Mouse (Mus musculus): ENCODE measurements at regions not wholly inside any gene's neighbourhood (a gene's known extent, or its start where the extent isn't known, plus 50 kb on each side); places are given as distances from the start of the nearest gene placed in this dataset.

DNA sequence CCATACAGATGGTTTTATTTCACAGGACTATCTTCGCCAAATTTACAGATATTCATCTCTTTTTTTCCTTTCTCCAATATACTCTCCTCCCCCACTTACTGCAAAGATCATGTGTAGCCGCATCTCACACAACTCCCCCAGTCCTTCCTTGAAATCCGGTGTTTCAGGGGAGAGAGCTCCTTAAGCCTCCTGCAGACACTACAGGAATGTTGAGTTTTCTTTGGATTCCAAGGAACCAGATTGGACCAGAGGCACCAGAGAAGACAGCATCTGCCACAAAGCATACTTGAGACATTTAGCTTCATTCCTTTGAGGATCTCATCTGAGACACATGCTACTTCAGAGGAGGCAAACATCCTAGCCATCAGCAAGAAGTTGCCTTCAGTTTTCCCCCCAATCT is 558.4 kb upstream of the Cdh11 start:
- no peak overlapping the region for H3K4me3 ChIP-seq (replicated peaks)
- no peak overlapping the region for H3K9ac ChIP-seq
- WGBS = 89% methylated on average over 3 of the region's 3 CpGs
- no peak overlapping the region for H3K27ac ChIP-seq
- H3K27me3 ChIP-seq (replicated peaks) = no peaks in the 10 kb centered on the region
- no peaks in the 10 kb centered on the region for H3K9me3 ChIP-seq
- ATAC-seq = no peak
- no peaks in the 10 kb centered on the region for H3K4me1 ChIP-seq (replicated peaks)
- no peak overlapping the region for H3K4me2 ChIP-seq (replicated peaks)
- H3K36me3 ChIP-seq = no peaks in the 10 kb centered on the region

DNA sequence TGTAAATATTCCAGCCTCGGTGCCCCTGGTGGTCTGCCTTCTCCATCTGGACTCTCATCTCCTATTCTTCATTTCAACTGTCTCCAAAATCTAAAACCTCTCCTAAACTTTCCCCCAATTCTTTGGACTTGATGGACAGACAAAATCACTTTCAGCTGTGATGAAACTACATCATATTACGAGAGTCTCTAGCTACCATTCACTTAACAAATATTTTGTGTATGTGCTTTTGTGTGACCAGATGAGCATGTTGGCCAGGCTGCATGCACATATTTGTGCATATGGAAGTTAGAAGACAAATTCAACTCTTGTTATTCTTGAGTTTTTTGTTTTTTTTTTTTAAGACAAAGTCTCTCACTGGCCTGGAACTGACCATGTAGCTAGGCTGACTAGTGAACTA is 559.4 kb upstream of the Cdh11 start:
- Histone ChIP-seq H3K4me2 (replicated peaks) (no peak overlapping the region), H3K36me3 (no peaks in the 10 kb centered on the region), H3K4me1 (replicated peaks) (no peaks in the 10 kb centered on the region), H3K27me3 (replicated peaks) (no peaks in the 10 kb centered on the region), H3K4me3 (replicated peaks) (no peak overlapping the region), H3K9ac (no peak overlapping the region), H3K27ac (no peak overlapping the region), H3K9me3 (no peaks in the 10 kb centered on the region)
- WGBS = 70% methylated on average over 2 of the region's 2 CpGs
- no peak for ATAC-seq

DNA sequence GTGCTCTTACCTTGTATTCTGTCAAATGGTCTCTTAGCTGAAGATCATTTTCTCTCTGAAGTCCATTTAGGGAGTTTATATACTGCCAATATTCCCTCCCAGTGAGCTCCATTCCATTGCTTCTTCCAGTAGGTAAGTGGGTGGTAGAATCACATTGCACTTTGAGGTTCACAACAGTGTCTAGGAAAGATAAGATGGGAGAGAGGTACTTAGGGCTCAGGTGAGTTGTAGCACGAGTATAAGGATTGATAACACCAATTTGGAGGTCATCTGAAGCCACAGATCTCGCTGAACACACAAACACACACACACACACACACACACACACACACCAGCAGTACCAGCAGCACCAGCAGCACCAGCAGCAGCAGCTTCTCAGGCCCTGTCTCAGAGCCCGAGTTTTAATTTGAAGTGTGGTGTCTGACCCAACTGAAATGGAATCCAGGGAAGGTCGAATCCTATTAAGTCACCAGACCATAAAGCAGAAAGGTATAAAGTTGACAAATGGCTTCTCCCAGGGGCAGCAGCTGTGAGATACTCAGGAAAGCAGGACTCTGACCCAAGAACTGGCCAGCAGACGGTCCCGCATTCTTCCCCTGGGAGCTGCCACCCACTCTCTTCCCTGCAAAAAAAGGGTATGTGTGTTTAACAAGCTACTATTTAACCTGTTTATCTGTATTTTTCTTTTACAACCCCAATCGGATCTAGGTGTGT is 561.9 kb upstream of the Cdh11 start:
- ATAC-seq = peak; percentile 98
- no peak overlapping the region for H3K9ac ChIP-seq
- H3K4me1 ChIP-seq (replicated peaks) = no peaks in the 10 kb centered on the region
- no peak overlapping the region for H3K4me2 ChIP-seq (replicated peaks)
- no peaks in the 10 kb centered on the region for H3K9me3 ChIP-seq
- H3K27me3 ChIP-seq (replicated peaks) = no peaks in the 10 kb centered on the region
- no peak overlapping the region for H3K4me3 ChIP-seq (replicated peaks)
- WGBS = 38% methylated on average over 7 of the region's 7 CpGs
- H3K27ac ChIP-seq = peak overlapping the region; percentile 64
- no peaks in the 10 kb centered on the region for H3K36me3 ChIP-seq

- no peak overlapping the region for H3K4me3 ChIP-seq (replicated peaks)
- no peak for ATAC-seq
- no peaks in the 10 kb centered on the region for H3K4me1 ChIP-seq (replicated peaks)
- no peaks in the 10 kb centered on the region for H3K9me3 ChIP-seq
- 72% methylated on average over 3 of the region's 3 CpGs for WGBS
- no peak overlapping the region for H3K9ac ChIP-seq
- no peaks in the 10 kb centered on the region for H3K36me3 ChIP-seq
- H3K4me2 ChIP-seq (replicated peaks) = no peak overlapping the region
- H3K27me3 ChIP-seq (replicated peaks) = no peaks in the 10 kb centered on the region
- no peak overlapping the region for H3K27ac ChIP-seq
Observed at GRCm38 (mm10) chr8:103361713-103362112, 576.3 kb upstream of the Cdh11 start.

- Histone ChIP-seq H3K9me3 (no peaks in the 10 kb centered on the region), H3K9ac (no peak overlapping the region), H3K4me2 (replicated peaks) (no peak overlapping the region), H3K4me1 (replicated peaks) (no peaks in the 10 kb centered on the region), H3K27ac (no peak overlapping the region), H3K4me3 (replicated peaks) (no peak overlapping the region), H3K36me3 (no peaks in the 10 kb centered on the region), H3K27me3 (replicated peaks) (no peaks in the 10 kb centered on the region)
- 55% methylated on average over 2 of the region's 2 CpGs for WGBS
- no peak for ATAC-seq
Observed at GRCm38 (mm10) chr8:103370394-103370793, 585.0 kb upstream of the Cdh11 start.

DNA sequence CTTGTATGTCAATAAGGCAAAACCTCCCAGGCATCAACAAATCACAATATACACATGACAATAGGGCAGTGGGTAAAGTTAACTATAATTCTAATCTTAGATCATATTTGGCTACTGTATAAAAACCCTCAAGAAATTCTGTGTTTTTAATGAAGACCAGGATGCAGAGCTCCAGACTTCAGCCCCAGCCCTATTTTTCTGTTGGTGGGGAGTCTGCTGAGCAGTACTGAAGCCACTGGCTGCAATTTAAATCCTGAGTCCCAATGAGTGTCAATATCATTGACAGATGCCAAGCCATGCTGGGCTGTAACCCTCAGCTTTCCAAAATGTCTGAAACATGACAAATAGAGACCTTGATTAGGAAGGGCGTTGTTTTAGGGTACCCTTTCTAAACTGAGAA is 587.6 kb upstream of the Cdh11 start:
- H3K9ac ChIP-seq = no peak overlapping the region
- H3K9me3 ChIP-seq = no peaks in the 10 kb centered on the region

DNA sequence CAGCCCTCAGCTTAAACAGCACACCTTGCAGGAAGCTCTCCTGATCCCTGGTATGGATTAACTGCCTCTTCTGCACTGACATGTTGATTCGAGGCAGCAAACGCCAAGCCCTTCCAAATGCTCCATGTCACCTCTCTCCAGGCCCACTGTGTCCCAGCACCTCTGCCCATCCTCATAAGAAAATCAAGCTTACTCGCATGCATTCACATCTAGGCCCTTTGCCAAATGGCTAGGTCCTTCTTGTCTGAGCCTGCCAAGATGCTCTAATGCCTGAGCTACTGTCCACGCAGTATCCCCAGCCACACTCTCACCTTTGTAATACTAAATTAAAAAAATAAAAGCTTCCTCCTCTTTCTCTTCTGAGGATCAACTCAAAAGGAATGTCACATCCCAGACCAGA is 588.7 kb upstream of the Cdh11 start:
- Histone ChIP-seq H3K4me1 (replicated peaks) (no peaks in the 10 kb centered on the region), H3K4me3 (replicated peaks) (no peak overlapping the region), H3K9ac (no peak overlapping the region), H3K4me2 (replicated peaks) (no peak overlapping the region), H3K27ac (no peak overlapping the region), H3K9me3 (no peaks in the 10 kb centered on the region), H3K27me3 (replicated peaks) (no peaks in the 10 kb centered on the region), H3K36me3 (no peaks in the 10 kb centered on the region)
- 76% methylated on average over 4 of the region's 4 CpGs for WGBS
- no peak for ATAC-seq

More for the DNA sequence above, 587.6 kb upstream of the Cdh11 start:
- H3K36me3 ChIP-seq = no peaks in the 10 kb centered on the region
- ATAC-seq = no peak
- H3K27ac ChIP-seq = no peak overlapping the region
- H3K4me1 ChIP-seq (replicated peaks) = no peaks in the 10 kb centered on the region
- no peak overlapping the region for H3K4me2 ChIP-seq (replicated peaks)
- 76% methylated on average over 1 of the region's 1 CpGs for WGBS
- no peak overlapping the region for H3K4me3 ChIP-seq (replicated peaks)
- H3K27me3 ChIP-seq (replicated peaks) = no peaks in the 10 kb centered on the region

DNA sequence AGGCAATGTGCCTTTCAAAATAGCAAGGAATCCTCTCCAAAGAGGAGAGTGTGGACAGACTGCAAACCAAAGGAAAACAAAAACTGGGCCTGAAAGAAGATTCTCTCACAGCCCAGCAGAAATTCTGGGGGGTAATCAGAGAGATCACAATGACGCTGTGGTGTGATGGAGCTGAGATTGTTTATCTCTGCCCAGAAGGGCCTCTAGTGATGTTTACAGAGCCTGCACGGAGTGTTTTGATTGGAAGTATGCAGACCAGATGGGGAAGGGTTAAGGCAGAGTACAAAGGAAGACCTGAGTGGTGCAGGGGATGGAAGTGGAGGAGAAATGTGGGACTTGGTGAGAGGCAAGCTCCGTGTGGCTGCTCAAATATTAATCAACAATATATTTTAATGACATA is 593.1 kb upstream of the Cdh11 start:
- no peak overlapping the region for H3K9ac ChIP-seq
- H3K4me2 ChIP-seq (replicated peaks) = no peak overlapping the region
- ATAC-seq = no peak
- no peaks in the 10 kb centered on the region for H3K36me3 ChIP-seq
- no peaks in the 10 kb centered on the region for H3K9me3 ChIP-seq
- WGBS = 22% methylated on average over 3 of the region's 3 CpGs
- no peaks in the 10 kb centered on the region for H3K4me1 ChIP-seq (replicated peaks)
- no peak overlapping the region for H3K27ac ChIP-seq
- H3K27me3 ChIP-seq (replicated peaks) = no peaks in the 10 kb centered on the region
- no peak overlapping the region for H3K4me3 ChIP-seq (replicated peaks)

DNA sequence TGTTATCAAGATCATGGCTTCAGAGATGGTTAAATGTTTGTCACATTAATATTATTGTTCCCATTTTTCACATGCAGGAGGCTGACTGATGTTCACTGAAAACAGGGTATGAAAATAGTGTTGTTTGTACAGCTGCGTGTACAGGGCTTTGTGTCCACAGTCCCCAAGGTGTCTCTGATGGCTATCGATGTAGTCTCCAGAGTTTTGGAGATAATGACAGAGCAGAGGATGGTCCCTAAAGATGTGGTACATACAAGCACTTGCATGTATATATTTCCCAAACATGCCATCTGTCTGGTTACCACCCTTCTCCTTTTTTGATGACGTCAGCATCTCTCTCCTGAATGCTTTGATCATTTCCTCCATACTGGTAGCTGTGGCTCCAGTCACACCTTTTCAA is 596.1 kb upstream of the Cdh11 start:
- H3K4me1 ChIP-seq (replicated peaks) = no peaks in the 10 kb centered on the region
- H3K27me3 ChIP-seq (replicated peaks) = no peaks in the 10 kb centered on the region
- H3K4me2 ChIP-seq (replicated peaks) = no peak overlapping the region
- no peak overlapping the region for H3K4me3 ChIP-seq (replicated peaks)
- ATAC-seq = no peak
- 67% methylated on average over 3 of the region's 3 CpGs for WGBS
- no peaks in the 10 kb centered on the region for H3K36me3 ChIP-seq
- H3K27ac ChIP-seq = no peak overlapping the region
- no peak overlapping the region for H3K9ac ChIP-seq
- no peaks in the 10 kb centered on the region for H3K9me3 ChIP-seq

- Histone ChIP-seq H3K4me1 (replicated peaks) (no peaks in the 10 kb centered on the region), H3K27me3 (replicated peaks) (no peaks in the 10 kb centered on the region), H3K36me3 (no peaks in the 10 kb centered on the region), H3K9ac (no peak overlapping the region), H3K4me2 (replicated peaks) (no peak overlapping the region), H3K4me3 (replicated peaks) (no peak overlapping the region), H3K27ac (no peak overlapping the region), H3K9me3 (no peaks in the 10 kb centered on the region)
- 56% methylated on average over 6 of the region's 6 CpGs for WGBS
- no peak for ATAC-seq
Observed at GRCm38 (mm10) chr8:103391359-103391758, 605.9 kb upstream of the Cdh11 start.

GRCm38 (mm10) chr8:103395316-103395715 is 609.9 kb upstream of the Cdh11 start:
- H3K27ac ChIP-seq = no peak overlapping the region
- 53% methylated on average over 4 of the region's 4 CpGs for WGBS
- no peaks in the 10 kb centered on the region for H3K27me3 ChIP-seq (replicated peaks)
- no peaks in the 10 kb centered on the region for H3K36me3 ChIP-seq
- no peaks in the 10 kb centered on the region for H3K9me3 ChIP-seq
- H3K9ac ChIP-seq = no peak overlapping the region
- no peak for ATAC-seq
- no peaks in the 10 kb centered on the region for H3K4me1 ChIP-seq (replicated peaks)
- no peak overlapping the region for H3K4me3 ChIP-seq (replicated peaks)
- no peak overlapping the region for H3K4me2 ChIP-seq (replicated peaks)

- H3K9me3 ChIP-seq = no peaks in the 10 kb centered on the region
- H3K4me2 ChIP-seq (replicated peaks) = no peak overlapping the region
- no peak overlapping the region for H3K27ac ChIP-seq
- no peak overlapping the region for H3K9ac ChIP-seq
- ATAC-seq = no peak
- 78% methylated on average over 3 of the region's 3 CpGs for WGBS
- no peaks in the 10 kb centered on the region for H3K36me3 ChIP-seq
- no peaks in the 10 kb centered on the region for H3K27me3 ChIP-seq (replicated peaks)
- H3K4me3 ChIP-seq (replicated peaks) = no peak overlapping the region
- H3K4me1 ChIP-seq (replicated peaks) = no peaks in the 10 kb centered on the region
Observed at GRCm38 (mm10) chr8:103398179-103398578, 612.7 kb upstream of the Cdh11 start.

DNA sequence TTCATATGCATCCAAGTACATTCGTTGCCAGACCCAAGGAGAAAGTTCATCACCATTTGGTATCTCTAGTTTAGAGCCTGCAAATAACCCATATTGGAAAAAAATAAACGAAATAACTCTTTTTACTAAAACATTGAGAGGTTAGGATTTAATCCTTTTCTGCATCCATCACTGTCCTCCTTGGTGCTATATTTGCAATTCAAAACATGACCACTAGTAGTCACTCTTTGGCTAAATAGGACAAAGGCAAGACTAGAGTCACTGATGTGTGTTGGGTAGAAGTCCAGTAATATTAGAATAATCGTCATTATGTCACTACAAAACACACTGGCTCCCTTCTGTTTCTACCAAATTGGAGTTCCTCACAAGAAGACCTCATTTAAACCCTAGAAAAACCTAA is 614.0 kb upstream of the Cdh11 start:
- Histone ChIP-seq H3K27me3 (replicated peaks) (no peaks in the 10 kb centered on the region), H3K36me3 (no peaks in the 10 kb centered on the region), H3K4me2 (replicated peaks) (no peak overlapping the region), H3K4me1 (replicated peaks) (no peaks in the 10 kb centered on the region), H3K9me3 (no peaks in the 10 kb centered on the region), H3K9ac (no peak overlapping the region), H3K27ac (no peak overlapping the region), H3K4me3 (replicated peaks) (no peak overlapping the region)
- 87% methylated on average over 3 of the region's 3 CpGs for WGBS
- ATAC-seq = no peak

All from intestine, embryonic 15.5 days (tissue).